In the genomic region with DNA sequence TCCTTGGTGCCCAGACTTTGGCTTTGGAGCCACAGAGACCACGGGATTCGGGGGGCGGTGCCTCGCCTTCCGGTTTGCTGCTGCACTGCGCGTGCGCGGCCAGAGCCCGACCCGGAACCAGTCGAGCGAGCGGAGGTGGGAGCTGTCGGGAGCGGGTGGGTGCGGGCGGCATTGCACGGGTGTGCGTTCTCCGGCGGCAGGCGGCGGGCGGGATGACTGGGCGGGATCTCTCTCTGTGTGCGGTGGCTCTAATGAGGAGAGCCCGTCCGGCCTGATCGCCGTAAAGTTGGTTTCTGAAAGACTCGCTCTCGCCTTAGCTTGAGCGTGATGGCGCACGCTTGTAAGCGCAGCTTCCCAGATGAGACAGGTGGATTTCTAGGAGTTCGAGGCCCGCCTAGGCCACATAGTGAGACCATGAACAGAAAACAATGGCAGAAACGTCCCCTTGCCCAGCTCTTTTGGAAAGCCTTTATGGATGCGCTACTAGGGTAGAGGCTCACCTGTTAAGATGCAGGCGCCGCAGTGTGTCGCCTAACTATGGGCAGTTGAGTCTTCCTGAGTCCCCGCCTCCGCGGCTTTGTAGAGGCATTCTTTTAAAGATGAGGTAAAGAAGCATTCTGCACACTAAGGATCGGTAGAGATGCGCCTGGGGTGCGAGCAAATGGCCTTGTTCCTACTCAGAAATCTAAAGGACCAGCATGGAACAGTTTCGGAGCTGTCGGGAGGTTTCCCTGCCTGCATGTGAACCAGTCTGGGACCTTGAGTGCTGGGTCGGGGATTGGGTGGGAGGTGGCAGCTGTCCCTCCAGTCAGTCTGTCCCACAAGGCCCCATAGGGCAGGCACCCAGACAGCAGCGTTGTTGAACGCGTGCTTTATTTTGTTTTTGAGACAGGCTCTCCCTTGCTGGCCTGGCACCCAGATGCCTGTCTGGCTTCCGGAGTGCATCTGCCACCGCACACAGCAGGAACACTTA, we compare ENCODE assay signal across 8 mouse cellular contexts. TPM values are rescaled to one million over a fixed set of nuclear protein-coding genes. Genes with fewer than 3 reads are reported as not detected.
A peak's percentile ranks its signal among the peaks of the same experiment; 100 is the strongest.
DNase-seq lines count a peak whose midpoint lies in the region; ATAC-seq and TF ChIP-seq lines count a peak whose summit lies in the region.

A gene (plus strand): TSS at position 108 of the 973 bp plus-strand sequence.

- H3K9me3 ChIP-seq in embryonic facial prominence, embryonic 14.5 days (ENCODE audit: control insufficient read depth, low read length) = no peaks in the 10 kb centered on the region
- no peaks in the 10 kb centered on the region for H3K9me3 ChIP-seq in limb, embryonic 14.5 days (ENCODE audit: control insufficient read depth, low read length)
- H3K9me3 ChIP-seq in midbrain, postnatal 0 days (ENCODE audit: low read length) = no peaks in the 10 kb centered on the region

- peak; percentile 97 for ATAC-seq in embryonic facial prominence, embryonic 14.5 days (ENCODE audit: low read depth)
- ATAC-seq in limb, embryonic 14.5 days (ENCODE audit: low FRiP score, low read depth) = peak; percentile 97
- peak; percentile 96 for ATAC-seq in midbrain, postnatal 0 days (ENCODE audit: low FRiP score)

- H3K36me3 ChIP-seq in embryonic facial prominence, embryonic 14.5 days (ENCODE audit: control insufficient read depth, insufficient read depth, low read length) = peaks cover 22% of the 10 kb centered on the region
- H3K36me3 ChIP-seq in limb, embryonic 14.5 days (ENCODE audit: control insufficient read depth, insufficient read depth, low read length) = peaks cover 14% of the 10 kb centered on the region
- H3K36me3 ChIP-seq in midbrain, postnatal 0 days (ENCODE audit: insufficient read depth, low read length) = peaks cover 20% of the 10 kb centered on the region

- DNase-seq in 3T3-L1 (ENCODE audit: low read depth, low spot score) = peak; percentile 94
- DNase-seq in adrenal gland, postnatal 4 days (ENCODE audit: low spot score in 2 of 2) = peak; percentile 91 to 98
- DNase-seq in embryonic facial prominence, embryonic 14.5 days (ENCODE audit: low spot score) = peak; percentile 93
- peak; percentile 96 for DNase-seq in heart, adult 8-10 months (ENCODE audit: low spot score)
- DNase-seq in kidney, adult 9 months = peak; percentile 96
- peak; percentile 89 for DNase-seq in limb, embryonic 14.5 days (ENCODE audit: low spot score)
- DNase-seq in midbrain, postnatal 0 days (ENCODE audit: low spot score) = peak; percentile 93
- DNase-seq in spleen, postnatal 14 days (ENCODE audit: low spot score in 2 of 2) = peak; percentile 85 to 89

- H3K4me2 ChIP-seq in embryonic facial prominence, embryonic 14.5 days (ENCODE audit: low read depth, low read length) = peak within 1 kb of the TSS; percentile 93
- peak within 1 kb of the TSS; percentile 86 for H3K4me2 ChIP-seq in limb, embryonic 14.5 days (replicated peaks; ENCODE audit: low read depth, low read length, severe bottlenecking)
- H3K4me2 ChIP-seq in midbrain, postnatal 0 days (ENCODE audit: low read depth, low read length, poor library complexity, severe bottlenecking) = peak within 1 kb of the TSS; percentile 80

- TF ChIP-seq CTCF in midbrain, postnatal 0 days (IDR thresholded peaks at IDR 0.05) = peak; percentile 13; the same call in 1 of the 2 replicates

- peak within 1 kb of the TSS; percentile 78 for H3K27ac ChIP-seq in embryonic facial prominence, embryonic 14.5 days (replicated peaks; ENCODE audit: low read depth, low read length)
- H3K27ac ChIP-seq in limb, embryonic 14.5 days (replicated peaks; ENCODE audit: low read depth, low read length) = peak within 1 kb of the TSS; percentile 55; the same call in 1 of the 2 replicates
- peak within 1 kb of the TSS; percentile 95 for H3K27ac ChIP-seq in midbrain, postnatal 0 days (ENCODE audit: low read depth, low read length)

- peak within 1 kb of the TSS; percentile 77 for H3K9ac ChIP-seq in embryonic facial prominence, embryonic 14.5 days (ENCODE audit: low read depth, low read length)
- peak within 1 kb of the TSS; percentile 74 for H3K9ac ChIP-seq in limb, embryonic 14.5 days (ENCODE audit: low read depth, low read length, severe bottlenecking)
- peak within 1 kb of the TSS; percentile 73 for H3K9ac ChIP-seq in midbrain, postnatal 0 days (replicated peaks; ENCODE audit: low read length, poor library complexity, severe bottlenecking)

- WGBS in embryonic facial prominence, embryonic 14.5 days = 3% methylated on average over 55 of the region's 58 CpGs
- WGBS in limb, embryonic 14.5 days = 5% methylated on average over 56 of the region's 58 CpGs
- WGBS in midbrain, postnatal 0 days = 4% methylated on average over 58 of the region's 58 CpGs

- no peaks in the 10 kb centered on the region for H3K27me3 ChIP-seq in embryonic facial prominence, embryonic 14.5 days (replicated peaks; ENCODE audit: control insufficient read depth, insufficient read depth, low read length)
- no peaks in the 10 kb centered on the region for H3K27me3 ChIP-seq in limb, embryonic 14.5 days (ENCODE audit: control insufficient read depth, insufficient read depth, low read length)
- no peaks in the 10 kb centered on the region for H3K27me3 ChIP-seq in midbrain, postnatal 0 days (ENCODE audit: insufficient read depth, low read length)

- H3K4me3 ChIP-seq in embryonic facial prominence, embryonic 14.5 days (ENCODE audit: low read depth, low read length) = peak within 1 kb of the TSS; percentile 80
- H3K4me3 ChIP-seq in limb, embryonic 14.5 days (replicated peaks; ENCODE audit: low read length) = peak within 1 kb of the TSS; percentile 78
- peak within 1 kb of the TSS; percentile 52 for H3K4me3 ChIP-seq in midbrain, postnatal 0 days (ENCODE audit: low read depth, low read length)

- H3K4me1 ChIP-seq in embryonic facial prominence, embryonic 14.5 days (ENCODE audit: control insufficient read depth, insufficient read depth, low read length) = peaks cover 8% of the 10 kb centered on the region
- peaks cover 9% of the 10 kb centered on the region for H3K4me1 ChIP-seq in limb, embryonic 14.5 days (ENCODE audit: control insufficient read depth, insufficient read depth, low read length)
- peaks cover 5% of the 10 kb centered on the region; the same call in 1 of the 2 replicates for H3K4me1 ChIP-seq in midbrain, postnatal 0 days (ENCODE audit: insufficient read depth, low read length)

- TF ChIP-seq POLR2A in limb, embryonic 14.5 days (IDR thresholded peaks at IDR 0.05; ENCODE audit: borderline replicate concordance, extremely low read depth, insufficient read depth, insufficient read length) = peak; percentile 87; the same call in 1 of the 2 replicates

RNA-seq across cellular contexts. Expression of the gene that starts here (rescaled TPM):
- 10 to 100 TPM; 16.4 to 17.7 TPM for total RNA-seq in adrenal gland, postnatal 4 days (2021)
- polyA plus RNA-seq in embryonic facial prominence, embryonic 14.5 days (2014; fragmentation: Nextera tagmentation; extraction: Ambion mirVana) = 19.8 and 24.5 TPM in 2 replicates
- 10 to 100 TPM; 29.1 to 34.0 (median 30.1) TPM for total RNA-seq in heart, adult 8-10 months (2022)
- polyA plus RNA-seq in limb, embryonic 14.5 days (2012; rRNA removed) = 28.5 and 29.8 TPM in 2 replicates
- 22.1 and 24.3 TPM in 2 replicates for polyA plus RNA-seq in limb, embryonic 14.5 days (2014; fragmentation: Nextera tagmentation; extraction: Ambion mirVana)
- 18.0 and 21.3 TPM in 2 replicates for total RNA-seq in midbrain, postnatal 0 days (2014; rRNA removed)
- polyA plus RNA-seq in midbrain, postnatal 0 days (2015; fragmentation: Nextera tagmentation; extraction: Ambion mirVana) = 27.3 and 29.1 TPM in 2 replicates

Comparison
In these comparisons a context has a peak if more than half of its experiments do, and no peak if none do; other contexts are left out.
1. Peak in every context shown above with its lines: DNase-seq, ATAC-seq, H3K4me3 ChIP-seq and H3K27ac ChIP-seq.